Mouse (Mus musculus): ENCODE data around the gene Daam1.

Gene Daam1

GRCm38 (mm10) chr12:71898666-71899520 is 68.0 kb downstream of the Daam1 start:
- CTCF ChIA-PET: interaction anchor here in 1 of 4 experiments (0.7 kb wide), 1 partner anchor 112 kb away, joined by 3 read pairs; no protein-coding TSS in a partner anchor

DNA sequence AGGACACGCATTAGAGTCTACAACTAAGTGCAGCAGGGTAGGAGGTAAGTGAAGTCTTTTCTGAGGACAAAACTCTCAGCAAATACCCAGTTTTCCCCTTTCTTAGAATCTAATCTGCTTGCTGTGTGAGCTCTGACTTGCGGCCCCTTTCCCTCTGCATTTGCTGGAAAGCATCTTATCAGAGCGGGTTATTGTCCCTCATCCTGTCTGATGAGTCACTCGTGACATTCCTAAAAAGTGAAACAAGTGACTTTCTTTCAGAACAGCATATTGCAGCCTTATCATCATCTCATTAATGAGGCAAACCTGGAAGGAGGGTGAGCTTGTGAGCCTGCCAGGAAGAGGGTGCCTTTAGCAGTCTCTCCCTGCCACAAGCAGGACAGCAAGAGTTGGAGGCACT is 68.7 kb downstream of the Daam1 start:
- CTCF ChIA-PET: interaction anchor here in 1 of 4 experiments (0.7 kb wide), 1 partner anchor 113 kb away, joined by 3 read pairs; no protein-coding TSS in a partner anchor
- POLR2A ChIA-PET: interaction anchor here in 1 of 4 experiments (0.9 kb wide), 1 partner anchor 9 kb away, joined by 3 read pairs; no protein-coding TSS in a partner anchor

More at GRCm38 (mm10) chr12:71898666-71899520, 68.0 kb downstream of the Daam1 start:
- POLR2A ChIA-PET: interaction anchor here in 1 of 4 experiments (0.7 to 0.9 kb wide), 2 partner anchors 8 to 9 kb away, joined by 3 read pairs; no protein-coding TSS in a partner anchor

GRCm38 (mm10) chr12:71901211-71901610 is 70.3 kb downstream of the Daam1 start:
- ChIA-PET CTCF (no interaction called here), POLR2A (no interaction called here)

DNA sequence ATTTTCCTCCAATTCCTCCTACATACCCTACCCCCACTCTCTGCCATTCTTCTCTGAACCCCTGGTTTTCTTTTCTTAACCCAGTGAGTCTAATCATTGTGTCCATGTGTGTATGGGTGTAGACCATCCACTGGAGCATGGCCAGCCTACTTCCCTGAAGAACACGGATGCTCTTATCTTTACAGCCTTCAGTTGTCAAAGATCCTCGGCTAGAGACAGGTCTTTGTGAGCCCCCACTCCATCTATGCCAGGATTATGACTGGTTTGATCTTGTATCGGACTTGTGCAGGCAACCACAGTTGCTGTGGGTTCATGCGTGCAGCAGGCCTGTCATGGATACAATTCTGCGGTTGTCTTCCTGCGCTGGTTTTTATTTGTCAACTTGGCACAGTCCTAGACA is 71.0 kb downstream of the Daam1 start:
- ChIA-PET CTCF (no interaction called here), POLR2A (no interaction called here)

DNA sequence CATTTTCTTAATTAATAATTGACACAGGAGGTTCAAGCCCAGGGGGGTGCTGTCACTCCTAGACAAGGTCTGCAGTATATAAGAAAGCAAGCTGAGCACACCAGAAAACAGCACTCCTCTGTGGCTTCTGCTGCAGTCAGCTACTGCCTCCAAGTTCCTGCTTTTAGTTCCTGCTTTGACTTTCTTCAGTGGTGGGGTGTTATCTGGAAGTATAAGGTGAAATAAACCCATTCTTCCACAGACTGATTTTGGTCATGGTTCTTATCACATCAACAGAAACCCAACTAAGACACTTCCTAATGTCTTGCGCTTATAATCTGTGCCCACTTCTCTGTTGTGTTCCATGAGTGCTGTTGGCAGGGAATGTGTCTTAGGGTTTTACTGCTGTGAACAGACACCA is 71.4 kb downstream of the Daam1 start:
- POLR2A ChIA-PET: no interaction called here
- CTCF ChIA-PET: no interaction called here

- ChIA-PET CTCF (interaction anchor here in 1 of 4 experiments (0.5 kb wide), 1 partner anchor 12 kb away, joined by 3 read pairs; no protein-coding TSS in a partner anchor), POLR2A (interaction anchor here in 1 of 4 experiments (0.9 to 1.2 kb wide), 4 partner anchors 10 to 858 kb away, joined by 3 read pairs; no protein-coding TSS in a partner anchor)
Measured at GRCm38 (mm10) chr12:71903218-71903617, 72.3 kb downstream of the Daam1 start.

DNA sequence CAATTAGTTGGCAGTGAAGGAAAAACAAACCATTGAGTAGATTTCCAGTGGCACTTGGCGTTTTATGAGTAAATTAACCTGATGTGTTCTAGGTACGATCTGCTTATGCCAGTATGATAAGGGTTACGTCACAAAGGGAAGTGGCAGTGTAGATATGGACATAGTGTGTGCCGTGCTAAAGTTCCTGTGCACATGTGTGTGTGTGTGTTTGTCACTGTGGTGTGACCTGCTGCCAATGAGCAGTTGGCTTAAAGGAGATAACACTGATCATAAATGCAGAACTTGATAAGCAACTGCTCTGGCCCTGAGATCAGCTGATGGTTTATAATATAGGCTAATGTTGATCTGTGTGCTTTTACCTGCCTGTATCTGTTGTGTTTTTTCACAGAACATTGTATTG is 73.4 kb downstream of the Daam1 start:
- CTCF ChIA-PET: no interaction called here
- POLR2A ChIA-PET: interaction anchor here in 1 of 4 experiments (0.8 to 1.3 kb wide), 3 partner anchors 8 to 22 kb away, joined by 3 read pairs; no protein-coding TSS in a partner anchor

- CTCF ChIA-PET: no interaction called here
Measured at GRCm38 (mm10) chr12:71904926-71905325, 74.0 kb downstream of the Daam1 start.

GRCm38 (mm10) chr12:71905640-71906320 is 74.9 kb downstream of the Daam1 start:
- POLR2A ChIA-PET: interaction anchor here in 3 of 4 experiments (1.0 to 1.5 kb wide), 11 partner anchors 10 to 76 kb away, joined by 3 to 6 read pairs (median 3); no protein-coding TSS in a partner anchor
- CTCF ChIA-PET: interaction anchor here in 2 of 4 experiments (0.6 to 1.3 kb wide), 2 partner anchors 56 to 137 kb away, joined by 6 to 8 read pairs; no protein-coding TSS in a partner anchor

More at GRCm38 (mm10) chr12:71904926-71905325, 74.0 kb downstream of the Daam1 start:
- POLR2A ChIA-PET: interaction anchor here in 2 of 4 experiments (0.8 to 1.3 kb wide), 4 partner anchors 9 to 21 kb away, joined by 3 to 5 read pairs (median 3); no protein-coding TSS in a partner anchor

DNA sequence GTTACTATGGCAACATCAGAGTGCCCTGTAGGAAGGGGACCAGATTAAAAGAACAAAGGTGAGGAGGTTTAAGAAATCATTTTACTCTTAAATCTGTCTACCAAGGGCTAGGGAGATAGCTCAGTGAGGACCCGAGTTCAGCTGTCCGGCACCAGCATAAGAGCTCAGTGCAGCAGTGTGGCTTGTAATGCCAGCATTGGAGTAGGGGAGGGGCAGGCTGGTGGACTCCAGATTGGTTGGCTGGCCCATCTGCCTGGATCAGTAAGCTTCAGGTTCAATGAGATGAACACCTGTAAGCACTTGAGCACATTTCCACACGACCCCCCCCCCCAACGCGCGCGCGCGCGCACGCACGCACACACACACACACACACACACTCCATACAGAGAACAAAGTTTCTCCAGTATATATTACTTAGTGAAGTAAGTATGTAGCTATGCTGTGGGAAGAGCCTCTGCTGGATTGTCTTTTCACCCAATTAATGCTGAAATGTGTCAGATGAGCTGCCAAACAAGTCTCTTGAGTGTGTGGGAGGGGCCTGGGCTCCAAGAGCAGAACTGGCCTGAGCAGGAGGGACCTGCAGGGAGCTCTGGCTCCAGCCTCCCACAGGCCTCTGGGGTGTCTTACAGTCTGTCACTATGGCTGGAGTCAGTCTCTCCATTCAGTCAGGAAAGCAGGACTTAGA is 75.8 kb downstream of the Daam1 start:
- ChIA-PET POLR2A (interaction anchor here in 3 of 4 experiments (0.5 to 1.5 kb wide), 19 partner anchors 8 to 933 kb away, joined by 3 to 6 read pairs (median 3); partner anchors contain the start of gene Psma3 (in 1 of the 3)), CTCF (interaction anchor here in 3 of 4 experiments (0.6 to 1.3 kb wide), 4 partner anchors 13 to 138 kb away, joined by 3 to 13 read pairs (median 4); no protein-coding TSS in a partner anchor)

DNA sequence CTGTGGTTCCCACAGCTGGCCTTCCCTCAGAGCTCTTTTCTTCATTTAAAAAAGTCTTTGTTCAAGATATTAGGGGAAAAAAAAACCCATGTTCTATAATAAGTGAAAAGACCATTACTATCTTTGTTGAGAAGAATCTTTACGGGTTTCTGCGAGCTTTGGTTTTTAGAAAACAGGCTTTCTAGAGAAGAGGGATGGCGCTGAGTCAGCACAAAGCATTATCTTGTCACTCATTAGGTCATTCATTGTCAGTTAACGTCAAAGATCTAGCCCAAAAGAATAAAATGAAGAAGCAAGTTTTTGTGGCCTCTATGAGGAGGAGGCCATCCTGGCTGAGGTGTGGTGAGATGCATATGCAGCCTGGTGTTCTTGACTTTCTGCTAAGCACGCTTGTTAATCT is 78.1 kb downstream of the Daam1 start:
- ChIA-PET CTCF (no interaction called here), POLR2A (no interaction called here)

- CTCF ChIA-PET: no interaction called here
Measured at GRCm38 (mm10) chr12:71910246-71910645, 79.4 kb downstream of the Daam1 start.

DNA sequence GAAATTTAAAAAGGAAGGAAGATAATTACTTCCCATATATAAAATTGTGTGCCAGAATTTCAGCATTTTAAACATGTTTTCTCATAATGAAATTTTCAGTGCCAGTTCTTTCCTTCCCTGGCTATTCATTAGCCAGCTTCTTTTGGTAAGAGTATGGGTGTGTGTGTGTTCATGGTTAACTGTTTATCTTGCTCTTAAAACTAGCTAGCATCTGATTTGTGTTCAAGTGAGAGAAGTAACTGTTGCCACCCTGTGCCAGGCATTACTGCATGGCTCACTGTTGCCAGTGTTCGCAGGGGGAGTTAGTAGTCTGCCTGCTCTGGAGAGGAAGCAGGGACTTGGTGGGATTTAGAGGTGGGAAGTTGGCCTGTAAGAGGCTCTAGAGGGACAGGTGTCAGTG is 81.4 kb downstream of the Daam1 start:
- CTCF ChIA-PET: interaction anchor here in 1 of 4 experiments (0.5 kb wide), 1 partner anchor 50 kb away, joined by 3 read pairs; no protein-coding TSS in a partner anchor
- POLR2A ChIA-PET: interaction anchor here in 1 of 4 experiments (0.9 to 1.1 kb wide), 2 partner anchors 9 to 53 kb away, joined by 3 to 5 read pairs; no protein-coding TSS in a partner anchor

More at GRCm38 (mm10) chr12:71910246-71910645, 79.4 kb downstream of the Daam1 start:
- POLR2A ChIA-PET: no interaction called here

GRCm38 (mm10) chr12:71919156-71919555 is 88.3 kb downstream of the Daam1 start:
- POLR2A ChIA-PET: no interaction called here
- CTCF ChIA-PET: interaction anchor here in 2 of 4 experiments (1.0 to 1.1 kb wide), 2 partner anchors 12 to 151 kb away, joined by 3 read pairs; no protein-coding TSS in a partner anchor

GRCm38 (mm10) chr12:71919962-71920361 is 89.1 kb downstream of the Daam1 start:
- POLR2A ChIA-PET: interaction anchor here in 2 of 4 experiments (0.6 to 0.7 kb wide), 3 partner anchors 11 to 33 kb away, joined by 3 to 4 read pairs (median 3); no protein-coding TSS in a partner anchor
- CTCF ChIA-PET: interaction anchor here in 2 of 4 experiments (0.6 to 1.1 kb wide), 3 partner anchors 13 to 846 kb away, joined by 3 read pairs; no protein-coding TSS in a partner anchor

DNA sequence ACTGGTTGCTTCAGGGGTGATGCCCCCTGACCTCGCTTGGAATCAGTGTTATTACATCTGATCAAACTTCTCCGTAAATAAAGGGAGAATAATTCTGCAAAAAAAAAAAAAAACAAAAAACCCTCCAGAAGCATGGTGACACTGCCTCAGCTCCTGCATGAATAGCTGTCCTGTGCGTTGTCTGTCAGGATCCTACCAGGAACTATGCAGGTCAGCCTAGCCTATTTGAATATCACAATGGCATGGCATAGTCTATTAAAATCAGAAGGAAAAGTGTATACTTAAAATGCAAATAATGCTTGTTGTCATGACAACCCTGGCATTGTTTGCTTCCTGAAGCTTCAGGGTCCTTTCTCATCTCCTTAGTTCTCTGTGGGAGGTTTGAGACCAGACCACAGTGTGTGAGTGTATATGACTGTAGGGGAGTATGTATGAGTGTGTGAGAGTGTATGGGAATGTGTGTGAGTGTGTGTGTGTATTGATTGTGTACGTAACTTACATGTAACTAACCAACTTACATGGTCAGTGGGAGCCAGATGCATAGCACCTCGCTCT is 92.0 kb downstream of the Daam1 start:
- CTCF ChIA-PET: interaction anchor here in 1 of 4 experiments (0.7 kb wide), 1 partner anchor 787 kb away, joined by 5 read pairs; no protein-coding TSS in a partner anchor

DNA sequence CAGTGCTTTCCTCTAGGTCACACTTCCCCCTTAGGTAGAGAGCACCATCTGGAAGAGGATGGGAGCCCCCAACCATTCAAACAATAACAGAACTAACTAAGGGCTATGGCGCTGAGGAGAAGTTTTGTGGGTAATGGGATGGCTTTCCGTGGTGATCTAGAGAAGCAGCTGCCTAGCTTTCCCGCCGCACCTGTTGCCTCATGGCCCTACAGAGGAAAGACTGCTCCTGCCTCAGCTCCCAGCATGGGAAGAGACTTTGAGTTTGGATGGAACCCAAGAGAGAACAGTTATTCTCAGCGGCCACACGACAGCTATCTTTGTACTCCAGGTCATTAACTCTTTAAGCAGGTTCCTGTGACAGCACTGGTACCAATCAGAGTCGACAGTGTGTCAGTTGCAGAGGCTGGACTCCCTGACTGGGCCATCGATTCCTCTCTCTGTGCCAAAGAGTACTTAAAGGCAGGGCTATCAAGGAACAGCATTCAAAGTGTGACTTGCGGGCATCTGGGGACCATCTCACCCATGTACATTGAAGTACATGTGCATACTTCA is 94.2 kb downstream of the Daam1 start:
- ChIA-PET POLR2A (interaction anchor here in 3 of 4 experiments (0.6 to 1.4 kb wide), 6 partner anchors 9 to 415 kb away, joined by 3 to 4 read pairs (median 3); no protein-coding TSS in a partner anchor), CTCF (no interaction called here)

More for the DNA sequence above, 92.0 kb downstream of the Daam1 start:
- POLR2A ChIA-PET: interaction anchor here in 1 of 4 experiments (0.8 kb wide), 1 partner anchor 48 kb away, joined by 4 read pairs; no protein-coding TSS in a partner anchor
